Mouse (Mus musculus): ENCODE measurements at regions not wholly inside any gene's neighbourhood (a gene's known extent, or its start where the extent isn't known, plus 50 kb on each side); places are given as distances from the start of the nearest gene placed in this dataset.

DNA sequence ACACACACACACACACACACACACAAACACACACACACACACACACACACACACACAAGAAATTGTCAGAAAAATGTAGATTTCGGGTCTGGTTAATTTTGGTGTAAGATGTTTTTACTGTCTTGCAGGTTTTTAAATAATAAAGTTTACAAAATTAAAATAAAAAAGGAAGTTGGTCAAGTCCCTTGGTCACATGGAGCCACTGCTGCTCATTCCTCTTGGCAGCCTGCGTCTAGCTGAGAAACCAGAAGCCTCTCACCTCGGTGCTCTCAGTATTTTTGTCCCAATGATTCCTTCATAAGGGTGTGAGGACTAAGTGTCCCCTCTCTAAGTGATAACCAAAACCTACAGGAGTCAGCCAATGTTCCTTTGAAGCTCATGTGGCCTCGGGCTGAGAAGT is 76.8 kb upstream of the Smg1 start:
- in situ Hi-C loops (cut with MboI; ENCODE audit: unreplicated experiment in 2 of 2), result loop anchor here (25.0 kb wide), 2 partner anchors 1192 to 1217 kb away; partner anchors contain the start of genes Acsm5 (in 1 of the 2) and Pdilt (in 1 of the 2)

DNA sequence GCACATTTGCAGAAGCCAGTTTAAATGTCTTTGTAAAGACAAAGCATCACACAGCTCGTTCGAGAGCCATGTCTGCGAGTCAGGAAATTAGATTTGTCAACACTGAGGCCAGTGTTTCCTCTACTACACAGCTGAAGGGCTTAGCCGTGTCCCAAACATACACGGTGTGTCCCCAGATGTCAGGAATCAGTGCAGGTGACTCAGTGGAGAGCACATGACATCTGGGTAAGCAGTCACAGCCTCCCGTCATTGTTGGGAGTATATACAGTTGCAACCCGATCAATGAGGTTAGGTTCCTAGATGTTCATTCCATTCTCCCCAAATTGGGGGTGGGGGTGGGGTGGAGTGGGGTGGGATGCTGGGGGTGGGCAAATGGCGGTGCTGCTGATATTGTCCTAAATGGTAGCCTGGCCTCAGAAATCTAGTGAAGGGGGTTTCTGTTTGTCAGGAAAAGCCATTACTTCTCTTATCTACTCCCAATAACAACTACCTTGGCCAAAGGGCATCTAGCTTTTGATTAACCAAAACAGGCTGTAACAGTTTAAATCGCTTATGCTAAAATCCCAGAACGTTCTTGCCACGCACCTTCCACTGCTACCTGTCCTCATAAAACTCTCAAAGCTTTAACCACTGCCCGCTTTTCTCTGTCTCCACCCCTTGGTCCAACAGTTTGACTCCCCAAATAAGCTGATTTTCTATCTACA is 75.1 kb upstream of the Smg1 start:
- in situ Hi-C loops (cut with MboI; ENCODE audit: unreplicated experiment in 2 of 2), result loop anchor here (10.0 to 25.0 kb wide), 3 partner anchors 676 to 1219 kb away; partner anchors contain the start of genes Acsm5 (in 1 of the 2), Gprc5b (in 1 of the 2) and Pdilt (in 1 of the 2)

DNA sequence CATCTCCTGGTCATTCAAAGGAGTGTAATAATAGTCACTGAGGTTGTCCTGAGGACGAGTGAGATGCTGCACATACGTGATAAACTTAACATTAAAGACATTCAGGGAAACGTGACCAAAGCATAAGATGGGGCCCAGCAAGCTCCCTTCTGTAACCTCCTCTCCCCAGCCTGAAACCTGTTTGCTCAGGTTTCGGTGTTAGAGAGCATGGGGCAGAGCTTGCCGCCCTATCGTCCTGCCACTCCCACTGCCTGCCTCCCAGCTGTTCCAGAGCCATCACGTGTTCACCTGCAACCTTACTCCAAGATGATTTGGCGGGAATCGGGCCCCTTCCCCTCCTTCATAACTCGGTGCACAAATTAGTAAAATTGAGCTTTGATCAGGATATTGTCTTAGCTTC is 71.4 kb upstream of the Smg1 start:
- in situ Hi-C loops (cut with MboI; ENCODE audit: unreplicated experiment in 2 of 2), result loop anchor here (5.0 to 25.0 kb wide), 4 partner anchors 367 to 1222 kb away; partner anchors contain the start of genes Acsm5 (in 1 of the 2), Gprc5b (in 1 of the 2) and Pdilt (in 1 of the 2)

DNA sequence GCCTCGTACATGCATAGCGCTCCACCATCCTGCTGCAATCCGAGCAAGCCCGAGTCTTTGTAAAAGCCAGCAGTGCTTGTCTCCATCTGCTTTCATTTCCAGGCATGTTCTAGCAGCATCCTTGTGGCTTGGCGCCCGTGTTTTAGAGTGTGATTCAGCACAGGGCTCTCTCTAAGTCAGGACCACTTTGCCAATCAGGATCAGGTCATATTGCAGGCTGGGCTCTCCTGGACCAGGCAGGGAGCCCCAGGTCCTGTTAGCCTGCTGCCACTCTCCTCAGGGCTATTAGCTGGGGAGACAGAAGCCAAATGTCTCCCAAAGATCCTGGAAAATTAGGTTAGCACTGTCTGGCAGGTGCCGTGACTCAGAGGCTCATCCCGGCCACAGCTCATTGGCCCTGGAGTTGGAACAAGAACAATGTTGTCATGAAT is 70.8 kb upstream of the Smg1 start:
- in situ Hi-C loops (cut with MboI; ENCODE audit: unreplicated experiment in 2 of 2), result loop anchor here (5.0 to 25.0 kb wide), 4 partner anchors 368 to 1223 kb away; partner anchors contain the start of genes Acsm5 (in 1 of the 2), Gprc5b (in 1 of the 2) and Pdilt (in 1 of the 2)

DNA sequence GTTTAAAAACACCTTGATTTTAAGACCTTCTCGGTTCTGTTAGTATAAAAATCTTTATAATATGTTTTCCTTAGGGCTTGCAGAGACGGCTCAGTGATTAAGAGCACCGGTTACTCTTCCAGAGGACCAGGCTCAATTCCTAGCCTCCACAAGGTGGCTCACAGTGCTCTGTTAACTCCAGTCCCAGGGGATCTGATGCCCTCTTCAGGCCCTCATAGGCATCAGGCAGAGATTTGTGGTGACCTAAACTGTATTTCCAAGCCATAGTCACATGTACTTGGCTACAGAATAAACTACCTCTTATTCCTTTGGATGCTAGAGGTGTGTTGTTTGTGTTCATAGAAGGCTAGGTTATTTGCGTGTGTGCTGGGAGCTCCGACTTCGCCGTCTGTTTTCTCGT is 70.3 kb upstream of the Smg1 start:
- in situ Hi-C loops (cut with MboI; ENCODE audit: unreplicated experiment in 2 of 2), result loop anchor here (5.0 to 25.0 kb wide), 4 partner anchors 368 to 1223 kb away; partner anchors contain the start of genes Acsm5 (in 1 of the 2), Gprc5b (in 1 of the 2) and Pdilt (in 1 of the 2)

DNA sequence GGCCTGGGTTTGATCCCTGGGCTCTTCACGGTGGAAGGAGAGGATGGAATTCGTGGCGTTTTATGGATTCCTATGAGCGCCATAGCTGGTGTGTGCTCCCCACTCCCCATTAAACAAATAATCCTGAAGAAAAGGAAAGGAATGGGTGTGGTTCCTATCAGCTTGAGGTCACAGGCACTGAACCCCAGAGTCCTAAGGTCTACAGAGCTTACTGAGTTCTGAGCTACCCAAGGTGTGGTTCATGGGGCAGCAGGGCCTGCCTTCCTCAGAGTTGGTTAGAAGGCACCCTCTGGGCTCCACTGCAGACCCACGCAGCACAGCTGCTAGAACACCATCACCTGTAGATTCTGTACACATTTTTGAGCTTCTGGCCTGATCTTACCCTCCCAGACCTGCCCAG is 66.3 kb upstream of the Smg1 start:
- in situ Hi-C loops (cut with MboI; ENCODE audit: unreplicated experiment in 2 of 2), result loop anchor here (5.0 to 25.0 kb wide), 7 partner anchors 98 to 1228 kb away; partner anchors contain the start of genes Acsm5 (in 1 of the 2), Gprc5b (in 1 of the 2), Pdilt (in 1 of the 2) and Tmc5 (in 1 of the 2)

DNA sequence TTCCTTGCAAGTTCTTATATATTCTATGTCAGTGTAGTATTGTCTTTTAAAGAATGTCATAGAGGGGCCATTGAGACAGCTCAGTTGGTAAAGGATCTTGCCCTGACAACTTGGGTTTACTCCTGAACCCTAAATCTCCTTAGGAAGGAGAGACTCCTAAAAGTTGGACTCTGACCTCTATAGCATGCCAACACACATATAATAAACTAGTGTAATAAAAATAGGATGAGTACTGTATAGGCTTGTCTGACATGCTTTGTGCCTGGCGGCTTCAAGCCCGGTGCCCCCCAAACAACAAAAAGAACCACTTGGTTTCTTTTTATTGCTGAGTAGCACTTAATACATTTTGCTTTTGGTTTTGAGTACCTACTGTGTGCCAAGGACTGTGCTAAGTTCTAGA is 65.4 kb upstream of the Smg1 start:
- in situ Hi-C loops (cut with MboI; ENCODE audit: unreplicated experiment in 2 of 2), result loop anchor here (5.0 to 25.0 kb wide), 6 partner anchors 98 to 1228 kb away; partner anchors contain the start of genes Acsm5 (in 1 of the 2), Pdilt (in 1 of the 2) and Tmc5 (in 1 of the 2)

DNA sequence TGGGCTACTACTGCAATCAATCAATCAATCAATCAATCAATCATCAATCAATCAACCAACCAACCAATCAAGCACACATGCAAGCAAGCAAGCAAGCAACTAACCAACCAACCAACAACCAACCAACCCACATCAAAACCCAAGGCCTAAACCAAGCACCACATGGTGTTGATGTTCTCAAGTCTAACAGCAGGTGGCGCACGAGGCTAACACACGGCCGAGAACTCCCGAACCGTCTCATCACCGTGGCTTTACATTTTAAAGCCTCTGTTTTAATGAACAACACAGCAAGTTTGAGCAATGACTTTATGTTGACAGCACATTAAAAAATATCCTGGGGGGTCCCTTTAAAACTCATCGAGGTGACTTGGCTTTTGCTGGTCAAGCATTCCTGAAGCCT is 61.3 kb upstream of the Smg1 start:
- in situ Hi-C loops (cut with MboI; ENCODE audit: unreplicated experiment in 2 of 2), result loop anchor here (5.0 to 25.0 kb wide), 7 partner anchors 102 to 1232 kb away; partner anchors contain the start of genes Acsm5 (in 1 of the 2), Gprc5b (in 1 of the 2), Pdilt (in 1 of the 2) and Tmc5 (in 1 of the 2)

DNA sequence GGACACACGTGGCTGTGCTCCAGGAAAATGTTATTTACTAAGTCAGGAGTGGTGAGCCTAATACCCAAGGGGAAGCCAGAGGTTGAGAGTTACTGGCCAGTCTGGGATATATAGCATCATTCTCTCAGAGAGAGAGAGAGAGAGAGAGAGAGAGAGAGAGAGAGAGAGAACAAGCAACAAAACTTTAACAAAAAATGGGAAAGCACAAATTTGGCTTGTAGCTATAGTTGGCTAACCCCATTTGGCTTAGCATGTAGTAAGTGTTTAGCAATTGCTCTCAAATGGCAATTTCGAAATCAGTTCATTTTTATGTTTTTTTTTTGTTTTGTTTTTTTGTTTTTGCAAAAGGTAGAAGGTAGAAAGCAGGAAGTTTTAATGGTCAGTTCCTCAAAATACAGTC is 60.9 kb upstream of the Smg1 start:
- in situ Hi-C loops (cut with MboI; ENCODE audit: unreplicated experiment in 2 of 2), result loop anchor here (5.0 to 25.0 kb wide), 6 partner anchors 103 to 1233 kb away; partner anchors contain the start of genes Acsm5 (in 1 of the 2), Gprc5b (in 1 of the 2), Pdilt (in 1 of the 2) and Tmc5 (in 1 of the 2)

DNA sequence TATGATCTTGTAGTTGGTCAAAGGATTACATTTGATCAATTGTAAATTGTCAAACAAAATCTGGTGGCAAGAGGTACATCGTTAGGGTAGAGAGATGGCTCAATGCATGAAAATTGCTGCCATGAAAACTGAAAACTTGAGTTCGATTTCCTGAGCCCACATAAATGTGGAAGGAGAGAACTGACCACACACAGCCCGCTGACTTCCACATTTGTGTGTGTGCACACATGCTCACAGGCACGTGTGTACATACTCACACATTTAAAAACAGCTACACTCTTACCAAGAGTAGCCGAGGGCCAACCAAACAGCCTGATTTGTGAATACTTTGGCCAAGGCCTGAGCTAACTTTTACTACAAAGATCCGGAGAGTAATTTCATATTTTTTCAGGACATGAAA is 60.5 kb upstream of the Smg1 start:
- in situ Hi-C loops (cut with MboI; ENCODE audit: unreplicated experiment in 2 of 2), result loop anchor here (5.0 to 25.0 kb wide), 6 partner anchors 103 to 1233 kb away; partner anchors contain the start of genes Acsm5 (in 1 of the 2), Gprc5b (in 1 of the 2), Pdilt (in 1 of the 2) and Tmc5 (in 1 of the 2)

DNA sequence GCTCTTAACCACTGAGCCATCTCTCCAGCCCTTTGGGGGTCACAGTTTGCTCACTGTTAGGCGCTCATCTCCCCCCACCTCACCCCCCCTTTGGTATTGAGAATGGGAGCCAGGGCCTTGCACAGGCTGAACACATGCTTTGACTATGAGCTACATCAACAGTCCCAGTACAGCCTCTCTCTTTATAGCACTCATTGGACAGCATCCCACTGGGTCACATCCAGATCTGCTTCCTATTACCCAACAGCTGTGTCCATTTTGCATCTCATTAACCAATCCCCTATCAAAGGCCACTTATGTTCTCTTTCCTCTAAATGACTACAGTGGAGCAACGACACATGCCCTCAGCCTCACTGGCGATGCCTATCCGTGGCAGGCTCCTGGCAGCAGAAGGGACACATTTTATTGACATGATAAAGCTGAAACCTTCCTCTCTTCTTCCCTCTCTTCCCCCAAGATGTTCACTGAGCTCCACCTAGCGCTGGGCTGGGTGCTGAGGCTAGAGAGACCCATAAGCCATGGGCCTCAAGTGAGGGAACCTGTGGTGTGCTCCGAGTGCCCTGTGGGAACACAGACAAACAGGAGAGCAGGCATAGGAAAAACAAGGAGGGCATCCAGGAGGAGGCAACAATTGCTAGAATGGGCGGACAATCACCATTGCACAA is 57.3 kb upstream of the Smg1 start:
- in situ Hi-C loops (cut with MboI; ENCODE audit: unreplicated experiment in 2 of 2), result loop anchor here (5.0 to 25.0 kb wide), 6 partner anchors 106 to 1236 kb away; partner anchors contain the start of genes Acsm5 (in 1 of the 2), Gprc5b (in 1 of the 2), Pdilt (in 1 of the 2) and Tmc5 (in 1 of the 2)

DNA sequence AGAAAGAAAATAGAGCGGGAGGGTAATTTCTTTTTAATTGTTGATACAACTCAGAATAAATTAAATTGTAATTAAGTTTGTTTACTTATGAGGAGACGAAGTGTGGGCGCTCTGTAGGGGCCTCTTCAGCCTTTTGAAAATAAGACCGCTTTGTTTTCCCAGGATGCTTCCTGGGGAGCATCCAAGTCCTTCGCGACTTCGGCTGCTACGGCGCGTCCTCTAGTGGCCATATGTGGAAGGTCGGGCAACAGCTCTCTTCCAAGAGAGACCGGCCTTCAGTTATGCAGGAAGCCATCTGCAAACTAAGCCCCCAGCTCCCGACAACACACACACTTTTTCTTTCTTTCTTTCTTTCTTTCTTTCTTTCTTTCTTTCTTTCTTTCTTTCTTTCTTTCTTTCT is 54.1 kb upstream of the Smg1 start:
- in situ Hi-C loops (cut with MboI; ENCODE audit: unreplicated experiment in 2 of 2), result loop anchor here (10.0 kb wide), 3 partner anchors 83 to 143 kb away; no protein-coding TSS in a partner anchor

DNA sequence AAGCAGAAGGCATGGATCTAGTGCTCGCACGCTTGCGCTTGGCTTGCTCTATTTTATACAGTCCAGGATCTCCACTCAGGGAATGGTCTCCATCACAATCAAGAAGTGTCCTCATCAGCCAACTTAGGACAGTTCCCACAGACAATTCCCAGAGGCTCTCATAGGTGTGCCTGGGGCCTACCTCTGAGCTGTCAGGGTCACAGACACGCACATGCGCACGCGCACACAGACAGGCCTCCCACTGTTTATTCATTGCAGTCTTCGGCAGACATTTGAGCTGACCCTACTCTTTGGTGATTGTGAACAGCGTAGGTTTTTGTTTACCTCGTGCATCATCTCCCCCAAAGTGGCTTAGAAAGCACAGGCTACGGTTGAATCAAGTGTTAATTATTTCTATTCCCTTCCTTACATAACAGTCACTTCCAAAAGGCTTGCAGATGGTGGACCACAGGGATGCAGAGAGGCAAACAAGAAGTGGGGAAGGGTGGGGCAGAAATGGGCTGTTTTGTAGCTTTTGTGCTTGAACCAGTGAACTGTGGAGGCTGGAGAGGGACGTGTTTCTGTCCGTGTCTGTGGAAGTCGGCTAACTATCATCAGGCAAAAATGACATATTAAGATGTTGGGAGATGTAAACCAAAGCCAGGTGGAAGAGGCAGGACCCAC is 53.5 kb upstream of the Smg1 start:
- in situ Hi-C loops (cut with MboI; ENCODE audit: unreplicated experiment in 2 of 2), result loop anchor here (10.0 kb wide), 3 partner anchors 82 to 142 kb away; no protein-coding TSS in a partner anchor

DNA sequence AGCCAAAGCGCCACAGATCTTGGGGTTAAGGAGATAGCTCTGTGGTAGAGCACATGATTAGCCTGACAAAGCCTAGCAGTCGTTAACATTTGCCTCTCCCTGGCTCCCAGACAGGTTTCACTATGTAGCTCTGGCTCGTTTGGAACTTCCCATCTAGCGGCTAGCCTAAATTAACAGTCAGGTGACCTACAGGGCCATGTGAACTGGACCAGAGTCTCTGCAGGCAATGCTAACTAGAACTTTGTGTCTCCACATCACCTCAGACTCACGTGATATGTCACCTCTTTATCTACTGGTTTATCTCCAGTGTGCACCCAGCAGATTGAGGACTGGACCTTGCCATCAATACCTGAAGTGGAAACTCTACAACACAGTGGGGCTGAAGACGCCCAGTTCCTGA is 52.4 kb upstream of the Smg1 start:
- in situ Hi-C loops (cut with MboI; ENCODE audit: unreplicated experiment in 2 of 2), result loop anchor here (10.0 kb wide), 3 partner anchors 81 to 141 kb away; no protein-coding TSS in a partner anchor

DNA sequence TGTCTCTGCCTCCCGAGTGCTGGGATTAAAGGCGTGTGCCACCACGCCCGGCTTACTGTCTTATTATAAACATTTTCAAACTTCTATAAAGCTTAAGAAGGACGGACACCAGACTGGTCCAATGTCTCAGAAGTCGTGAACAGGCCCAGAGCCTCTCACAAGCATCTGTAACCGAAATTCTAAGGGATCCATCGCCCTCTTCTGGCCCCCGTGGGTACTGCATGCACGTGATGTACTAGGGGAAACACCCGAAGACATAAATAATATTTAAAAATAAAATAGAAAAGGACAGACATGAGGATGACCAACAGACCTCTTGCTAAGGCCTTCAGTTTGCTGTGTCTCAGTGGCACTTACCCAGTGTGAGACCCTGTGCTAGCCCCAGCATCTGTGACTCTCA is 51.8 kb upstream of the Smg1 start:
- in situ Hi-C loops (cut with MboI; ENCODE audit: unreplicated experiment in 2 of 2), result loop anchor here (10.0 kb wide), 3 partner anchors 80 to 140 kb away; no protein-coding TSS in a partner anchor

DNA sequence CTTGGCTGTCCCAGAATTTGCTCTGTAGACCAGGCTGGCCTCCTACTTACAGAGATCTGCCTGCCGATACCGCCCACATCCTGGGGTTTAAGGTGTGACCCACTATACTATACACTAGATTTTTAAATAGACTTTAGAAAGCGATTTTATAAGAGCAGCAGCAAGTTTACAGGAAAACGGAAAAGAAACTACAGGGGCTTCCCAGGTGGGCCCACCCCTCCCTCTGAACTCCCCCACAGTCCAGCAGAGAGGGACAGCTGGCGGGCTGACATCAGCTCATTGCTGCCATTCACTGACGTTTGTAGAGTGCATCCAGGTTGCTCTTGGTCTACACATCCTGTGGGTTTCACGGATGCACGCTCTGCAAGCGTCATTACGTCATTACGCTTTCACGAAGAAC is 51.2 kb upstream of the Smg1 start:
- in situ Hi-C loops (cut with MboI; ENCODE audit: unreplicated experiment in 2 of 2), result loop anchor here (10.0 kb wide), 3 partner anchors 80 to 140 kb away; no protein-coding TSS in a partner anchor
